Mouse (Mus musculus) forebrain, embryonic 12.5 days (tissue): ENCODE measurements around the gene Npr1. TPM values are rescaled to one million over a fixed set of nuclear protein-coding genes. Genes with fewer than 3 reads are reported as not detected.
A peak's percentile ranks its signal among the peaks of the same experiment; 100 is the strongest.

ENCODE experiments used
- ATAC-seq: fragments of 200-750 bp; cut with Nextera tagmentation; 2 replicates; pipeline ENCODE4 v1.8.0; 2017; ENCODE audit warnings: moderate TSS enrichment; ENCODE audit not compliant: low FRiP score
- H3K27ac ChIP-seq: fragments of 300-500 bp; sonication (generic); 2 replicates; pipeline ENCODE4 v1.5.1; 2016; ENCODE audit warnings: mild to moderate bottlenecking
- H3K27me3 ChIP-seq: fragments of 300-500 bp; sonication (generic); 2 replicates; pipeline ENCODE4 v1.6.1; 2016; ENCODE audit warnings: mild to moderate bottlenecking
- H3K36me3 ChIP-seq: fragments of 300-500 bp; sonication (generic); replicated peaks from 2 replicates; pipeline ENCODE4 v1.6.1; 2016; ENCODE audit warnings: mild to moderate bottlenecking
- H3K4me1 ChIP-seq: fragments of 300-500 bp; sonication (generic); 2 replicates; pipeline ENCODE4 v1.6.1; 2016
- H3K4me2 ChIP-seq: fragments of 300-500 bp; sonication (generic); 2 replicates; pipeline ENCODE4 v1.6.1; 2016; ENCODE audit warnings: mild to moderate bottlenecking, moderate library complexity
- H3K4me3 ChIP-seq: fragments of 300-500 bp; sonication (generic); replicated peaks from 2 replicates; pipeline ENCODE4 v1.5.1; 2016; ENCODE audit warnings: mild to moderate bottlenecking
- H3K9ac ChIP-seq: fragments of 300-500 bp; sonication (generic); 2 replicates; pipeline ENCODE4 v1.6.1; 2016; ENCODE audit warnings: mild to moderate bottlenecking
- H3K9me3 ChIP-seq: fragments of 300-500 bp; sonication (generic); 2 replicates; pipeline ENCODE4 v1.6.1; 2016
- WGBS: fragments of 180-500 bp; shearing (Covaris S2); methylation state at CpG from one replicate; pipeline ENCODE4 v1.1.7; 2016; 5-methylcytosine and 5-hydroxymethylcytosine counted together
- polyA plus RNA-seq: library from polyadenylated mRNA; unstranded; fragments of >200 nt; fragmentation: Nextera tagmentation; extraction: Ambion mirVana; gene quantifications from 2 replicates; pipeline ENCODE4 v1.2.1, GENCODE M21; 2016

Npr1 gene
- polyA plus RNA-seq, 1 experiment from 2014 or later, result 2.2 TPM

GRCm38 (mm10) chr3:90503444-90503843 lies 37.8 kb upstream of the Npr1 start:
- Histone ChIP-seq H3K9me3 (no peaks in the 10 kb centered on the region), H3K4me2 (no peak overlapping the region), H3K36me3 (peaks cover 88% of the 10 kb centered on the region), H3K27ac (no peak overlapping the region), H3K4me1 (peaks cover 14% of the 10 kb centered on the region), H3K9ac (no peak overlapping the region), H3K4me3 (no peak overlapping the region), H3K27me3 (no peaks in the 10 kb centered on the region)
- WGBS, result 75% methylated on average over 4 of the region's 4 CpGs
- ATAC-seq, result no peak

- no peak overlapping the region for H3K27ac ChIP-seq
- ATAC-seq, result no peak
- H3K27me3 ChIP-seq, result no peaks in the 10 kb centered on the region
- no peak overlapping the region for H3K4me2 ChIP-seq
- no peak overlapping the region for H3K4me3 ChIP-seq
- peaks cover 74% of the 10 kb centered on the region for H3K36me3 ChIP-seq
- H3K9ac ChIP-seq, result no peak overlapping the region
- no peaks in the 10 kb centered on the region for H3K9me3 ChIP-seq
- H3K4me1 ChIP-seq, result no peaks in the 10 kb centered on the region
Observed at GRCm38 (mm10) chr3:90497597-90497996, 31.9 kb upstream of the Npr1 start.

- no peaks in the 10 kb centered on the region for H3K9me3 ChIP-seq
- H3K4me2 ChIP-seq, result no peak overlapping the region
- no peaks in the 10 kb centered on the region for H3K4me1 ChIP-seq
- ATAC-seq, result no peak
- no peak overlapping the region for H3K9ac ChIP-seq
- no peak overlapping the region for H3K27ac ChIP-seq
- H3K4me3 ChIP-seq, result no peak overlapping the region
- 94% methylated on average over 7 of the region's 7 CpGs for WGBS
- H3K36me3 ChIP-seq, result peaks cover 58% of the 10 kb centered on the region
- H3K27me3 ChIP-seq, result no peaks in the 10 kb centered on the region
Observed at GRCm38 (mm10) chr3:90495850-90496525, 30.3 kb upstream of the Npr1 start.

GRCm38 (mm10) chr3:90493831-90494540 lies 28.3 kb upstream of the Npr1 start:
- ATAC-seq, result no peak
- H3K27me3 ChIP-seq, result no peaks in the 10 kb centered on the region
- 62% methylated on average over 4 of the region's 4 CpGs for WGBS
- peaks cover 9% of the 10 kb centered on the region for H3K4me1 ChIP-seq
- H3K4me3 ChIP-seq, result no peak overlapping the region
- no peak overlapping the region for H3K27ac ChIP-seq
- no peak overlapping the region for H3K4me2 ChIP-seq
- no peak overlapping the region for H3K9ac ChIP-seq
- no peaks in the 10 kb centered on the region for H3K9me3 ChIP-seq
- peaks cover 43% of the 10 kb centered on the region for H3K36me3 ChIP-seq

- Histone ChIP-seq H3K4me3 (no peak overlapping the region), H3K9ac (no peak overlapping the region), H3K27ac (no peak overlapping the region), H3K4me1 (peaks cover 9% of the 10 kb centered on the region), H3K9me3 (no peaks in the 10 kb centered on the region), H3K4me2 (no peak overlapping the region), H3K36me3 (peaks cover 42% of the 10 kb centered on the region), H3K27me3 (no peaks in the 10 kb centered on the region)
- WGBS, result 43% methylated on average over 2 of the region's 2 CpGs
- ATAC-seq, result 0 out of 2 replicates have a peak, but pooled peaks have one; percentile 13
Observed at GRCm38 (mm10) chr3:90491350-90491749, 25.7 kb upstream of the Npr1 start.

- under 1% methylated on average over 37 of the region's 37 CpGs for WGBS
- peaks cover 42% of the 10 kb centered on the region for H3K36me3 ChIP-seq
- H3K4me1 ChIP-seq, result peaks cover 9% of the 10 kb centered on the region
Observed at GRCm38 (mm10) chr3:90490696-90491256, 25.1 kb upstream of the Npr1 start, which contains the start of gene Snapin. Gene Snapin (minus strand): TSS chr3:90491033.

GRCm38 (mm10) chr3:90488576-90488975 lies 22.9 kb upstream of the Npr1 start:
- peaks cover 9% of the 10 kb centered on the region for H3K4me1 ChIP-seq
- H3K27me3 ChIP-seq, result no peaks in the 10 kb centered on the region
- no peak overlapping the region for H3K27ac ChIP-seq
- H3K36me3 ChIP-seq, result peaks cover 53% of the 10 kb centered on the region
- H3K4me2 ChIP-seq, result no peak overlapping the region
- H3K9me3 ChIP-seq, result no peaks in the 10 kb centered on the region
- ATAC-seq, result no peak
- H3K9ac ChIP-seq, result no peak overlapping the region
- 94% methylated on average over 6 of the region's 6 CpGs for WGBS
- H3K4me3 ChIP-seq, result no peak overlapping the region

More at GRCm38 (mm10) chr3:90490696-90491256, 25.1 kb upstream of the Npr1 start, which contains the start of gene Snapin:
- Histone ChIP-seq H3K4me3 (peak within 1 kb of the TSS; percentile 66), H3K9me3 (no peaks in the 10 kb centered on the region), H3K27me3 (no peaks in the 10 kb centered on the region), H3K27ac (peak within 1 kb of the TSS; percentile 38; the same call in 1 of the 2 replicates), H3K9ac (peak within 1 kb of the TSS; percentile 72), H3K4me2 (peak within 1 kb of the TSS; percentile 63)
- ATAC-seq, result peak; percentile 98

GRCm38 (mm10) chr3:90486998-90487397 lies 21.3 kb upstream of the Npr1 start:
- H3K36me3 ChIP-seq, result peaks cover 69% of the 10 kb centered on the region
- H3K4me1 ChIP-seq, result peaks cover 9% of the 10 kb centered on the region
- H3K9me3 ChIP-seq, result no peaks in the 10 kb centered on the region

GRCm38 (mm10) chr3:90475831-90476611 lies 10.4 kb upstream of the Npr1 start, which contains the start of gene Ilf2:
Gene Ilf2 (plus strand): TSS chr3:90476126.
- Histone ChIP-seq H3K27ac (peak within 1 kb of the TSS; percentile 96), H3K4me1 (peaks cover 11% of the 10 kb centered on the region), H3K27me3 (no peaks in the 10 kb centered on the region), H3K4me2 (peak within 1 kb of the TSS; percentile 78), H3K9ac (peak within 1 kb of the TSS; percentile 92), H3K36me3 (peaks cover 36% of the 10 kb centered on the region), H3K9me3 (no peaks in the 10 kb centered on the region), H3K4me3 (peak within 1 kb of the TSS; percentile 80)
- WGBS, result under 1% methylated on average over 45 of the region's 45 CpGs
- ATAC-seq, result peak; percentile 99

More at GRCm38 (mm10) chr3:90486998-90487397, 21.3 kb upstream of the Npr1 start:
- no peak overlapping the region for H3K4me2 ChIP-seq
- no peak for ATAC-seq
- no peaks in the 10 kb centered on the region for H3K27me3 ChIP-seq
- 86% methylated on average over 5 of the region's 5 CpGs for WGBS
- no peak overlapping the region for H3K27ac ChIP-seq
- H3K9ac ChIP-seq, result no peak overlapping the region
- H3K4me3 ChIP-seq, result no peak overlapping the region

- 45% methylated on average over 16 of the region's 16 CpGs for WGBS
- Histone ChIP-seq H3K4me1 (peaks cover 11% of the 10 kb centered on the region), H3K27ac (no peak overlapping the region), H3K4me3 (0 out of 2 replicates have a peak overlapping the region, but pooled peaks have one; percentile 19), H3K4me2 (no peak overlapping the region), H3K9ac (no peak overlapping the region), H3K36me3 (peaks cover 29% of the 10 kb centered on the region), H3K9me3 (no peaks in the 10 kb centered on the region), H3K27me3 (no peaks in the 10 kb centered on the region)
- peak; percentile 42 for ATAC-seq
Observed at GRCm38 (mm10) chr3:90475151-90475830, 9.6 kb upstream of the Npr1 start.

GRCm38 (mm10) chr3:90472213-90472612 lies 6.5 kb upstream of the Npr1 start:
- Histone ChIP-seq H3K27ac (no peak overlapping the region), H3K9ac (no peak overlapping the region), H3K27me3 (peaks cover 9% of the 10 kb centered on the region; the same call in 1 of the 2 replicates), H3K36me3 (no peaks in the 10 kb centered on the region), H3K9me3 (no peaks in the 10 kb centered on the region), H3K4me3 (no peak overlapping the region), H3K4me1 (peaks cover 5% of the 10 kb centered on the region), H3K4me2 (no peak overlapping the region)
- no peak for ATAC-seq
- WGBS, result 35% methylated on average over 3 of the region's 3 CpGs
